Mouse (Mus musculus): ENCODE data around the gene Ripor2. TPM values are rescaled to one million over a fixed set of nuclear protein-coding genes. Genes with fewer than 3 reads are reported as not detected.
"Not testable (repeated sequence)": the region's sequence is repeated elsewhere in the genome, so short reads cannot be mapped to it uniquely, and the experiment has no call there.

Gene Ripor2
- polyA plus RNA-seq, 1 experiment from 2014 or later: 18.6 TPM

- DNase-seq (ENCODE audit: low spot score): peak; percentile 93
These were observed 179.6 kb downstream of the Ripor2 start, which contains the start of gene Gmnn for GRCm38 (mm10) chr13:24761403-24762227. Gene Gmnn (minus strand): TSS chr13:24761923.

- no peak for DNase-seq (ENCODE audit: low spot score)
These were observed 180.3 kb downstream of the Ripor2 start for GRCm38 (mm10) chr13:24762254-24762653.

- DNase-seq (ENCODE audit: low spot score): not testable (repeated sequence)
These were observed 185.8 kb downstream of the Ripor2 start for GRCm38 (mm10) chr13:24767809-24768208.

- DNase-seq (ENCODE audit: low spot score): not testable (repeated sequence)
These were observed 189.5 kb downstream of the Ripor2 start for GRCm38 (mm10) chr13:24771482-24771881.

- DNase-seq (ENCODE audit: low spot score): peak; percentile 83
These were observed 194.3 kb downstream of the Ripor2 start for GRCm38 (mm10) chr13:24776146-24776844.

GRCm38 (mm10) chr13:24778026-24778425 lies 196.0 kb downstream of the Ripor2 start:
- DNase-seq (ENCODE audit: low spot score): no peak

- DNase-seq (ENCODE audit: low spot score): peak; percentile 52
These were observed 196.9 kb downstream of the Ripor2 start for GRCm38 (mm10) chr13:24778706-24779380.

GRCm38 (mm10) chr13:24781916-24782315 lies 199.9 kb downstream of the Ripor2 start:
- DNase-seq (ENCODE audit: low spot score): no peak

Other genes with a start within 250 kb of the Ripor2 start
- not detected in 2 replicates for gene Armh2, start 159.0 kb downstream of the Ripor2 start, polyA plus RNA-seq (2015; fragmentation: Nextera tagmentation; extraction: Ambion mirVana)
- 160 and 170 TPM in 2 replicates for gene Gmnn, start 179.7 kb downstream of the Ripor2 start, polyA plus RNA-seq (2015; fragmentation: Nextera tagmentation; extraction: Ambion mirVana)
- gene BC005537, start 219.5 kb downstream of the Ripor2 start, polyA plus RNA-seq (2015; fragmentation: Nextera tagmentation; extraction: Ambion mirVana): 21.6 and 25.6 TPM in 2 replicates
- gene Acot13, start 249.4 kb downstream of the Ripor2 start, polyA plus RNA-seq (2015; fragmentation: Nextera tagmentation; extraction: Ambion mirVana): 119 and 129 TPM in 2 replicates
- 54.3 and 60.2 TPM in 2 replicates for gene Tdp2, start 249.5 kb downstream of the Ripor2 start, polyA plus RNA-seq (2015; fragmentation: Nextera tagmentation; extraction: Ambion mirVana)